Mouse (Mus musculus) limb, embryonic 11.5 days (tissue): Measurements from ENCODE around the gene Ptprn2. TPM values are rescaled to one million over a fixed set of nuclear protein-coding genes. Genes with fewer than 3 reads are reported as not detected.

Experiments used
- ATAC-seq: fragments of 200-750 bp; cut with Nextera tagmentation; 2 replicates; pipeline ENCODE4 v1.8.0; 2017; ENCODE audit warnings: low read depth; ENCODE audit not compliant: insufficient number of reproducible peaks, low FRiP score, low TSS enrichment
- DNase-seq: peaks from one replicate; pipeline ENCODE4 v3.0.0-alpha.2; 2015; ENCODE audit warnings: low spot score
- H3K27ac ChIP-seq: fragments of 300-500 bp; sonication (generic); replicated peaks from 2 replicates; pipeline ENCODE4 v1.5.1; 2014; ENCODE audit warnings: low read depth, mild to moderate bottlenecking, low read length
- H3K27me3 ChIP-seq: fragments of 300-500 bp; sonication (generic); 2 replicates; pipeline ENCODE4 v1.6.1; 2014; ENCODE audit warnings: mild to moderate bottlenecking, low read length, mixed read lengths; ENCODE audit not compliant: control insufficient read depth, insufficient read depth
- H3K36me3 ChIP-seq: fragments of 300-500 bp; sonication (generic); 2 replicates; pipeline ENCODE4 v1.6.1; 2014; ENCODE audit warnings: mild to moderate bottlenecking, low read length, moderate library complexity, mixed read lengths; ENCODE audit not compliant: control insufficient read depth, insufficient read depth
- H3K4me1 ChIP-seq: fragments of 300-500 bp; sonication (generic); 2 replicates; pipeline ENCODE4 v1.6.1; 2014; ENCODE audit warnings: low read length, mixed read lengths; ENCODE audit not compliant: control insufficient read depth, insufficient read depth
- H3K4me2 ChIP-seq: fragments of 300-500 bp; sonication (generic); 2 replicates; pipeline ENCODE4 v1.6.1; 2014; ENCODE audit warnings: low read depth, mild to moderate bottlenecking, moderate library complexity; ENCODE audit not compliant: severe bottlenecking
- H3K4me3 ChIP-seq: fragments of 300-500 bp; sonication (generic); 2 replicates; pipeline ENCODE4 v1.5.1; 2014; ENCODE audit warnings: low read depth, low read length
- H3K9ac ChIP-seq: fragments of 300-500 bp; sonication (generic); 2 replicates; pipeline ENCODE4 v1.6.1; 2014; ENCODE audit warnings: mild to moderate bottlenecking, low read length
- H3K9me3 ChIP-seq: fragments of 300-500 bp; sonication (generic); 2 replicates; pipeline ENCODE4 v1.6.1; 2016; ENCODE audit warnings: low read length; ENCODE audit not compliant: control insufficient read depth
- WGBS: fragments of 180-500 bp; shearing (Covaris S2); extraction: QIAGEN DNeasy Blood & Tissue Kit; methylation state at CpG from one replicate; pipeline ENCODE4 v1.1.7; 2014; 5-methylcytosine and 5-hydroxymethylcytosine counted together
- polyA plus RNA-seq: library from polyadenylated mRNA; unstranded; fragments of >200 nt; fragmentation: Nextera tagmentation; extraction: Ambion mirVana; gene quantifications from 2 replicates; pipeline ENCODE4 v1.2.1, GENCODE M21; 2014

Gene Ptprn2
- polyA plus RNA-seq, 1 experiment from 2014 or later: not detected

DNA sequence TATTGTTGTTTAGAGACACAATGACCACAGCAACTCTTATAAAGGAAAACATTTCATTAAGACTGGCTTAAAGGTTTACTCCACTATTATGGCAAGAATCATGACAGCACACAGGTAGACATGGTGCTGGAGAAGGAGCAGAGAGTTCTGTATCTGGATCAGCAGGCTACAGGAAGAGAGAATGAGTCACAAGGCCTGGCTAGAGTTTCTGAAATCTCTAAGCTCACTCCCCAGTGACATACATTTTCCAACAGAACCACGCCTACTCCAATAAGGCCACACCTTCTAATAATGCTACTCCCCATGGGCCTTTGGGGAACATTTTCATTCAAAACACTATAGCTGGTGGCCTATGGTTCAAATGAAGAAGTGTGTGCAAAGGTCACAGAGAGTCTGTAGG is 53.8 kb downstream of the Ptprn2 start:
- Histone ChIP-seq H3K4me2 (no peak overlapping the region), H3K4me3 (no peak overlapping the region), H3K36me3 (no peaks in the 10 kb centered on the region), H3K27ac (no peak overlapping the region), H3K4me1 (no peaks in the 10 kb centered on the region), H3K9ac (no peak overlapping the region), H3K27me3 (no peaks in the 10 kb centered on the region), H3K9me3 (no peaks in the 10 kb centered on the region)
- DNase-seq: no peak
- 93% methylated on average over 1 of the region's 1 CpGs for WGBS
- ATAC-seq: no peak

- WGBS: 93% methylated on average over 1 of the region's 1 CpGs
Measured at GRCm38 (mm10) chr12:116540608-116541007, 55.1 kb downstream of the Ptprn2 start.

GRCm38 (mm10) chr12:116550031-116550430 is 64.5 kb downstream of the Ptprn2 start:
- Histone ChIP-seq H3K36me3 (no peaks in the 10 kb centered on the region), H3K9ac (no peak overlapping the region), H3K4me1 (no peaks in the 10 kb centered on the region), H3K4me3 (no peak overlapping the region), H3K4me2 (no peak overlapping the region), H3K9me3 (no peaks in the 10 kb centered on the region), H3K27ac (no peak overlapping the region), H3K27me3 (no peaks in the 10 kb centered on the region)
- ATAC-seq (no peak), DNase-seq (no peak)
- WGBS: 89% methylated on average over 1 of the region's 1 CpGs

More at GRCm38 (mm10) chr12:116540608-116541007, 55.1 kb downstream of the Ptprn2 start:
- Histone ChIP-seq H3K4me3 (no peak overlapping the region), H3K9me3 (no peaks in the 10 kb centered on the region), H3K27me3 (no peaks in the 10 kb centered on the region), H3K4me1 (no peaks in the 10 kb centered on the region), H3K4me2 (no peak overlapping the region), H3K9ac (no peak overlapping the region), H3K27ac (no peak overlapping the region), H3K36me3 (no peaks in the 10 kb centered on the region)
- DNase-seq (no peak), ATAC-seq (no peak)

- 87% methylated on average over 7 of the region's 7 CpGs for WGBS
- H3K4me2 ChIP-seq: no peak overlapping the region
- ATAC-seq (no peak), DNase-seq (no peak)
- H3K9ac ChIP-seq: no peak overlapping the region
- H3K27me3 ChIP-seq: no peaks in the 10 kb centered on the region
- no peak overlapping the region for H3K27ac ChIP-seq
- no peaks in the 10 kb centered on the region for H3K4me1 ChIP-seq
- H3K4me3 ChIP-seq: no peak overlapping the region
- no peaks in the 10 kb centered on the region for H3K9me3 ChIP-seq
- H3K36me3 ChIP-seq: no peaks in the 10 kb centered on the region
Measured at GRCm38 (mm10) chr12:116551516-116551915, 66.0 kb downstream of the Ptprn2 start.

GRCm38 (mm10) chr12:116552306-116552705 is 66.8 kb downstream of the Ptprn2 start:
- ATAC-seq: no peak
- H3K9me3 ChIP-seq: no peaks in the 10 kb centered on the region
- no peaks in the 10 kb centered on the region for H3K27me3 ChIP-seq
- no peaks in the 10 kb centered on the region for H3K4me1 ChIP-seq
- no peak overlapping the region for H3K4me3 ChIP-seq
- no peaks in the 10 kb centered on the region for H3K36me3 ChIP-seq
- DNase-seq: no peak
- no peak overlapping the region for H3K27ac ChIP-seq
- WGBS: 79% methylated on average over 2 of the region's 2 CpGs
- H3K9ac ChIP-seq: no peak overlapping the region
- H3K4me2 ChIP-seq: no peak overlapping the region

DNA sequence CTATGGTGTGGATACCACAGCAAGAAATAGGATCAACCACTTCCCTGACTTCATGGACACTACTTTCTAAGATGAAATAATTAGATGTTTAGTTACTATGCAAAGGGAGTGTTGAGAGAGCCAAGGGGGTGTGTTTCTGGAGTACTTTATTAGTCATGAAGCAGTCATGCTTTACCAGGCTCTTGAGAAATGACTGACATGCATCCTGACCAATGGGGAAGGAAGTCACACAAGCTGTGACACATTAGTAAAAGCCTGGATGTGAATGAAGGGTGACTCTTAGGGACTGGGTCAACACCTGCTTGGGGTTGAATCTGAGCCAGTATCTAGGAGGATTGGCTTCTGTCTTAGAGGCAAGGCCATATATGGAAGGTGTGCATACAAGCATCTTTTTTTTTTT is 67.8 kb downstream of the Ptprn2 start:
- Histone ChIP-seq H3K27me3 (no peaks in the 10 kb centered on the region), H3K4me2 (no peak overlapping the region), H3K36me3 (no peaks in the 10 kb centered on the region), H3K4me3 (no peak overlapping the region), H3K4me1 (no peaks in the 10 kb centered on the region), H3K9me3 (no peaks in the 10 kb centered on the region), H3K27ac (no peak overlapping the region), H3K9ac (no peak overlapping the region)
- ATAC-seq (no peak), DNase-seq (no peak)

DNA sequence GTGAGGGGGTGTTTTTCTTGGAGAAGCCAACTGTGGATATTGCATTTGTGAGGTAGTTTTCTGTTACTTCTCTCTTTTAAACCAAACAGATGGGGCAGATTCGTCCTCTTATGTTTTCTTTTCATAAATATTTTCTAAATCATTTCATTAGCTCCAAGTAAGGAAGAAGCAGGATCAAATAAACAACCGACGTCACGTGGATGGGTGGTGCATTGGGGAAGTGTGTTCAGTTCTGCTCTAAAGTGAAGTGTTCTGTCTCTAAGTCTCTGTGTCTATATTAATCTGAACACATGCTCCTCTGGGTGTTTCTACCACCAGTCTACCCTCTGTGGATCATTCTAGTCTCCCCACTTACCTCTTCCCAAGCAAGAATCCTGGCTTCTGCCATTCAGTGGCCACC is 70.4 kb downstream of the Ptprn2 start:
- H3K27ac ChIP-seq: no peak overlapping the region
- H3K9me3 ChIP-seq: no peaks in the 10 kb centered on the region
- H3K36me3 ChIP-seq: no peaks in the 10 kb centered on the region
- no peak overlapping the region for H3K4me3 ChIP-seq
- H3K4me1 ChIP-seq: no peaks in the 10 kb centered on the region
- H3K9ac ChIP-seq: no peak overlapping the region
- no peak overlapping the region for H3K4me2 ChIP-seq
- H3K27me3 ChIP-seq: no peaks in the 10 kb centered on the region
- ATAC-seq: no peak
- DNase-seq: no peak
- WGBS: 76% methylated on average over 4 of the region's 4 CpGs

GRCm38 (mm10) chr12:116564441-116564840 is 78.9 kb downstream of the Ptprn2 start:
- no peak for DNase-seq
- no peaks in the 10 kb centered on the region for H3K27me3 ChIP-seq
- H3K9ac ChIP-seq: no peak overlapping the region
- no peaks in the 10 kb centered on the region for H3K36me3 ChIP-seq
- H3K4me3 ChIP-seq: no peak overlapping the region
- H3K9me3 ChIP-seq: no peaks in the 10 kb centered on the region
- 49% methylated on average over 8 of the region's 8 CpGs for WGBS
- H3K4me1 ChIP-seq: no peaks in the 10 kb centered on the region
- ATAC-seq: no peak
- no peak overlapping the region for H3K27ac ChIP-seq
- H3K4me2 ChIP-seq: no peak overlapping the region

GRCm38 (mm10) chr12:116566672-116567071 is 81.2 kb downstream of the Ptprn2 start:
- Histone ChIP-seq H3K4me3 (no peak overlapping the region), H3K4me1 (no peaks in the 10 kb centered on the region), H3K36me3 (no peaks in the 10 kb centered on the region), H3K4me2 (no peak overlapping the region), H3K27me3 (no peaks in the 10 kb centered on the region), H3K9me3 (no peaks in the 10 kb centered on the region), H3K27ac (no peak overlapping the region), H3K9ac (no peak overlapping the region)
- DNase-seq: no peak
- ATAC-seq: no peak
- WGBS: 84% methylated on average over 1 of the region's 1 CpGs
